In genomic region chr16:13733518-13734137, GRCm38 (mm10) we compare ENCODE assay signal across 8 mouse cellular contexts. TPM values are rescaled to one million over a fixed set of nuclear protein-coding genes. Genes with fewer than 3 reads are reported as not detected.
DNase-seq lines count a peak whose midpoint lies in the region; ATAC-seq lines count a peak whose summit lies in the region.

No protein-coding gene starts in this region.

- H3K36me3 ChIP-seq in forebrain, embryonic 11.5 days (ENCODE audit: control insufficient read depth, insufficient read depth, low read length): no peaks in the 10 kb centered on the region
- no peaks in the 10 kb centered on the region for H3K36me3 ChIP-seq in forebrain, embryonic 15.5 days

- no peak for ATAC-seq in forebrain, embryonic 11.5 days (replicated peaks; ENCODE audit: low FRiP score)
- no peak for ATAC-seq in forebrain, embryonic 15.5 days (replicated peaks)
- ATAC-seq in monocyte, adult 5-6 weeks (replicated peaks; ENCODE audit: insufficient number of reproducible peaks, low FRiP score, low TSS enrichment, poor library complexity, severe bottlenecking): peak; percentile 59

- H3K27me3 ChIP-seq in forebrain, embryonic 11.5 days (ENCODE audit: control insufficient read depth, insufficient read depth, low read length): no peaks in the 10 kb centered on the region
- H3K27me3 ChIP-seq in forebrain, embryonic 15.5 days: 0 out of 2 replicates have a peak, but pooled peaks cover 3% of the 10 kb centered on the region

- no peak overlapping the region for H3K27ac ChIP-seq in forebrain, embryonic 11.5 days (ENCODE audit: low read depth, low read length)
- no peak overlapping the region for H3K27ac ChIP-seq in forebrain, embryonic 15.5 days (replicated peaks)

- no peak overlapping the region for H3K4me3 ChIP-seq in forebrain, embryonic 11.5 days (ENCODE audit: low read depth, low read length)
- no peak overlapping the region for H3K4me3 ChIP-seq in forebrain, embryonic 15.5 days

- intact Hi-C loops in heart, postnatal 10 days (cut with DNase I): loop anchor here (2.0 to 10.0 kb wide), 4 partner anchors 96 to 619 kb away; no protein-coding TSS in a partner anchor

- no peaks in the 10 kb centered on the region for H3K4me1 ChIP-seq in forebrain, embryonic 11.5 days (replicated peaks; ENCODE audit: control insufficient read depth, insufficient read depth, low read length)
- H3K4me1 ChIP-seq in forebrain, embryonic 15.5 days: peaks cover 7% of the 10 kb centered on the region; the same call in 1 of the 2 replicates

- no peak overlapping the region for H3K9ac ChIP-seq in forebrain, embryonic 11.5 days (ENCODE audit: low read length)
- no peak overlapping the region for H3K9ac ChIP-seq in forebrain, embryonic 15.5 days (replicated peaks)

- no peak overlapping the region for H3K4me2 ChIP-seq in forebrain, embryonic 11.5 days (ENCODE audit: low read depth, low read length, severe bottlenecking)
- H3K4me2 ChIP-seq in forebrain, embryonic 15.5 days (replicated peaks): no peak overlapping the region

- H3K9me3 ChIP-seq in forebrain, embryonic 11.5 days (ENCODE audit: control insufficient read depth, low read length): no peaks in the 10 kb centered on the region
- no peaks in the 10 kb centered on the region for H3K9me3 ChIP-seq in forebrain, embryonic 15.5 days

- 25% methylated on average over 9 of the region's 9 CpGs for WGBS in forebrain, embryonic 11.5 days
- 22% methylated on average over 9 of the region's 9 CpGs for WGBS in forebrain, embryonic 15.5 days

- peak; percentile 84 for DNase-seq in forebrain, embryonic 11.5 days (ENCODE audit: low spot score)
- DNase-seq in adrenal gland, postnatal 10 days: peak; percentile 92
- peak; percentile 46 for DNase-seq in embryo, embryonic 11.5 days (ENCODE audit: low read depth, low spot score)
- DNase-seq in heart, postnatal 10 days: peak; percentile 78 to 88
- DNase-seq in left cerebral cortex, adult 18-20 months (ENCODE audit: low spot score in 2 of 2): peak; percentile 79 to 80
- peak; percentile 58 to 82 for DNase-seq in spleen, postnatal 4 days (ENCODE audit: low spot score in 2 of 2)

RNA-seq across cellular contexts. Expression of gene Pla2g10, which starts 2.8 kb away (rescaled TPM):
- not detected in 2 replicates for polyA plus RNA-seq in forebrain, embryonic 11.5 days (2014; fragmentation: Nextera tagmentation; extraction: Ambion mirVana)
- not detected in 2 replicates for polyA plus RNA-seq in forebrain, embryonic 15.5 days (2015; fragmentation: Nextera tagmentation; extraction: Ambion mirVana)
- not detected for total RNA-seq in adrenal gland, postnatal 10 days (2021)
- not detected for total RNA-seq in heart, postnatal 10 days (2021)
- total RNA-seq in left cerebral cortex, adult 18-20 months (2021): not detected
- total RNA-seq in monocyte, adult 5-6 weeks (2017): not detected in 3 replicates

RNA-seq across cellular contexts. Expression of gene Rrn3, which starts 46.9 kb away (rescaled TPM):
- 102 and 107 TPM in 2 replicates for polyA plus RNA-seq in forebrain, embryonic 11.5 days (2014; fragmentation: Nextera tagmentation; extraction: Ambion mirVana)
- 108 and 110 TPM in 2 replicates for polyA plus RNA-seq in forebrain, embryonic 15.5 days (2015; fragmentation: Nextera tagmentation; extraction: Ambion mirVana)
- 10 to 100 TPM; 37.6 to 38.0 TPM for total RNA-seq in adrenal gland, postnatal 10 days (2021)
- total RNA-seq in heart, postnatal 10 days (2021): 10 to 100 TPM; 42.5 to 47.6 TPM
- 10 to 100 TPM; 49.1 to 51.7 TPM for total RNA-seq in left cerebral cortex, adult 18-20 months (2021)
- 21.2 to 28.4 TPM (median 21.4 TPM) in 3 replicates for total RNA-seq in monocyte, adult 5-6 weeks (2017)
